Mouse (Mus musculus) hindlimb bud, embryonic 11.5 days (tissue): Measurements from ENCODE around the gene Als2cl.

Experiments
- DNase-seq: peaks from one replicate; pipeline ENCODE4 v3.0.0-alpha.2; 2012; ENCODE audit warnings: low read depth, low spot score; ENCODE audit errors: extremely low spot score

Gene Als2cl

GRCm38 (mm10) chr9:110879191-110879920 is at the start of gene Als2cl:
Gene Als2cl, plus strand, starts transcription at chr9:110879870.
- no peak for DNase-seq

- no peak for DNase-seq
Measured at GRCm38 (mm10) chr9:110833021-110833420, 46.6 kb upstream of the Als2cl start.

- DNase-seq = no peak
Measured at GRCm38 (mm10) chr9:110834411-110834810, 45.3 kb upstream of the Als2cl start, which contains the start of gene Prss45. Gene Prss45, plus strand, starts transcription at chr9:110834588.

GRCm38 (mm10) chr9:110834961-110835360 is 44.7 kb upstream of the Als2cl start:
- DNase-seq = no peak

- DNase-seq = no peak
Measured at GRCm38 (mm10) chr9:110836112-110836511, 43.6 kb upstream of the Als2cl start.

- DNase-seq = no peak
Measured at GRCm38 (mm10) chr9:110840905-110841304, 38.8 kb upstream of the Als2cl start.

- no peak for DNase-seq
Measured at GRCm38 (mm10) chr9:110841438-110841837, 38.2 kb upstream of the Als2cl start.

GRCm38 (mm10) chr9:110844206-110844605 is 35.5 kb upstream of the Als2cl start, which contains the start of gene Prss46:
Gene Prss46, plus strand, starts transcription at chr9:110844506.
- DNase-seq = no peak

- no peak for DNase-seq
Measured at GRCm38 (mm10) chr9:110849162-110849561, 30.5 kb upstream of the Als2cl start.

GRCm38 (mm10) chr9:110855903-110856302 is 23.8 kb upstream of the Als2cl start:
- no peak for DNase-seq

GRCm38 (mm10) chr9:110856920-110857319 is 22.8 kb upstream of the Als2cl start:
- no peak for DNase-seq

GRCm38 (mm10) chr9:110857781-110858472 is 21.7 kb upstream of the Als2cl start, which contains the start of gene Prss50:
Gene Prss50, plus strand, starts transcription at chr9:110857967.
- no peak for DNase-seq

- peak; percentile 22 for DNase-seq
Measured at GRCm38 (mm10) chr9:110858523-110858922, 21.1 kb upstream of the Als2cl start.

- no peak for DNase-seq
Measured at GRCm38 (mm10) chr9:110858967-110859596, 20.6 kb upstream of the Als2cl start.

- DNase-seq = peak; percentile 30
Measured at GRCm38 (mm10) chr9:110871030-110871429, 8.6 kb upstream of the Als2cl start.

GRCm38 (mm10) chr9:110873681-110874659 is 5.7 kb upstream of the Als2cl start:
- DNase-seq = no peak

GRCm38 (mm10) chr9:110874660-110875191 is 4.9 kb upstream of the Als2cl start:
- no peak for DNase-seq

- DNase-seq = no peak
Measured at GRCm38 (mm10) chr9:110875288-110875695, 4.4 kb upstream of the Als2cl start.

GRCm38 (mm10) chr9:110877353-110877752 is 2.3 kb upstream of the Als2cl start:
- no peak for DNase-seq

- no peak for DNase-seq
Measured at GRCm38 (mm10) chr9:110877888-110878287, 1.8 kb upstream of the Als2cl start.
